Mouse (Mus musculus) stomach, postnatal 0 days (tissue): ENCODE data around the gene Sema3c.

Source experiments
- CTCF ChIP-seq: IDR thresholded peaks from 2 replicates; pipeline ENCODE4 v1.5.1; 2016; ENCODE audit warnings: antibody characterized with exemption, low read depth, mild to moderate bottlenecking, moderate library complexity
- EP300 ChIP-seq: optimal IDR thresholded peaks from 2 replicates; pipeline ENCODE3; 2016; ENCODE audit warnings: antibody characterized with exemption

GRCm38 (mm10) chr5:17715206-17715605 is 141.1 kb downstream of the Sema3c start:
- TF ChIP-seq CTCF (no peak), EP300 (no peak)
